Mouse (Mus musculus): ENCODE results near the gene Drg1.

Drg1 gene

DNA sequence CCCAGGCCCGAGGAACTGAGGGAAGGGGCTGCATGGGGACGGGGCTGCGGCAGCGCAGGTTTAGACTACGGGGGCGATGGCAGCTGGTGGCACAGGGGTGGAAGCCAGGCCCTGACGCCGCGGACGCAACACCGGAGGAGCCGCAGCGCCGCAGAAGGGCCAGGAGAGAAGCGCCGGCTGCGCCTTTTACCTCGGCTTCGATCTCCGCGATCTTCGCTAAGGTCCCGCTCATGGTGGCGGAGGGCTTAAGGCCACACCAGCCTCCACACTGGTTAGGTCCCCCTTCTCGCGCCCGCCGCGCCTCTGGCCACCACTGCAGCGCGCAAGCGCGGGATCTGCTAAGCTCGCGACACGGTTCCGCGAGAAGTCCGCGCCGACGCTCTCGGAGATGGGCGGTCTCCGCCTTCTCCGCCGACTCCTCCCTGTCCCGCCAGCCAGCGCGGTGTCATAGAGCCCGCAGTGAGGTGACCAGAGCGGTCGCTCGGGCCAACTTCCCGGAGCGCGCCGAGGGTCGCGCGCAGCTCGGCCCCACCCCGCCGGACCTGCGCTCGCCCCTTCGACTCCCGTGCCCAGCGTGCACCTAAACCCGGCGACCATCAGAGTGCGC, at the start of gene Drg1:
Drg1 (minus strand) TSS at position 337 of the 607 bp plus-strand sequence.
- DNase-seq (ENCODE audit: low read depth, low spot score) = peak; percentile 94

DNA sequence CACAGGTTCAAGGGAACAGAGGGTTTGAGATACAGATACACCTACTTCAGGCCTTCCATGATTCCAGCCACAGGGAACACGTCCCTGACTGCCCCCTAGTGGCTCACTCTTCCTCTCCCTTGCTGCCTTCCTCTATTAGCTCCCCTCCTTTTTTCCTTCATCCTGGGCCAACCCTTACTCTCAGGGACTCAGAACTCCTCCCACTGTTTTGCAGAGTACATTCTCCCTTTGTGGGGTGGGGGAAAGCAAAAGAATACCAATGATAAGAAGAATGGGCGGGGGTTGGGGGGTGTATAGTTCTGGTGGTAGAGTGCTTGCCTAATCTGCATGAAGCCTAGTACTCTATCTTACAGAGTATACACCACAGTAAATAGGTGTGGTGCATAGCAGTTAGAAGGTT, 47.9 kb upstream of the Drg1 start:
- peak; percentile 50 for DNase-seq (ENCODE audit: low read depth, low spot score)

DNA sequence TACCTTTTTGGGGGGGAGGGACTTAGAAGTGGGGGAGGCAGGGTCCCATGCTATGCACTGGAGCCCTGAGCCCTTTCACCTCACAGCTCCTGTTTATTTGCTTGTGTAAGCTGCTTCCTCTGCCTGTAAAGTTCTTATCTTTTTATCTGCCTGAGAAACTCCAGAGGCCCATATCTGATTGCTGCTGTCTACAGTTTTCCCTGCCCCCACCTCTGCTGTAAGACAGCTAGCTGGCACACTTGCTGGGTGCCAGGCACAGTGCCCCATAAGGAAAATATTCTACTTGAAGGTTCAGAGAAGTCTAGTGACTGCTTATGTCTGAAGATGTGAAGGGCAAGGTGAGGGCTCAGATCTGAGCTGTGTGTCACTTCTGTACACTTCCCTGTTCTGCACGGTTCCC, 47.1 kb upstream of the Drg1 start:
- DNase-seq (ENCODE audit: low read depth, low spot score) = peak; percentile 72

DNA sequence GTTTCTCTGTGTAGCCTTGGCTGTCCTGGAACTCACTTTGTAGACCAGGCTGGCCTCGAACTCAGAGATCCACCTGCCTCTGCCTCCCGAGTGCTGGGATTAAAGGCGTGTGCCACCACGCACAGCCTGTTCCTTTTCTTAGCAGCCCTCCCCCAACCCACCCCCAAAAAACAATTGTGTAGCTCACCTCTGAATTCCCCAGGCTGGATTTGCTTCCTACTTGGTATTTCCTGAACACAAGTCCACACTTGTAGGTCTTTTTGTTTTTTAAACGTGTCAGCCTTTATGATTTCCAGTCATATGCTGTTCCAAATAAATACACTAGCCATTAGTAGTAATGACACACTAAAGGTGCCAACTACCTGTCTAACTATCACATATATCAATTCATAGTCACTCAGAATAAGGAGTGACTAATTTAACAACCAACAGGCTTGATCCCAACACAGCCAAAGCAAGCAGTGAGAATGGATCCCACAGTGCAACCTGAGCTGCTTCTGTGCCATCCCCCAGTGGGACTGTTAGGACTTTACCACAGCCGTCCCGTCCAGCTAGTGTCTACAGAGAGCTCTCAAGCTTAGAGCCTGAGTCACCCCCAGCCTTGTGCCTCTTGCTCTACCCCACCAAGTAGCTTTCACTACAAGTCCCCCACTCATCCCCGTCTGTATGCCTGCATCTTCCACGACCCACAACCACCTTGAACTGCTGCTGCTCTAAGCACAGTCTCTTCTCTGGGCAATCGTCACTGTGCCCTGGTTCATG, 45.6 kb upstream of the Drg1 start:
- no peak for DNase-seq (ENCODE audit: low read depth, low spot score)

DNA sequence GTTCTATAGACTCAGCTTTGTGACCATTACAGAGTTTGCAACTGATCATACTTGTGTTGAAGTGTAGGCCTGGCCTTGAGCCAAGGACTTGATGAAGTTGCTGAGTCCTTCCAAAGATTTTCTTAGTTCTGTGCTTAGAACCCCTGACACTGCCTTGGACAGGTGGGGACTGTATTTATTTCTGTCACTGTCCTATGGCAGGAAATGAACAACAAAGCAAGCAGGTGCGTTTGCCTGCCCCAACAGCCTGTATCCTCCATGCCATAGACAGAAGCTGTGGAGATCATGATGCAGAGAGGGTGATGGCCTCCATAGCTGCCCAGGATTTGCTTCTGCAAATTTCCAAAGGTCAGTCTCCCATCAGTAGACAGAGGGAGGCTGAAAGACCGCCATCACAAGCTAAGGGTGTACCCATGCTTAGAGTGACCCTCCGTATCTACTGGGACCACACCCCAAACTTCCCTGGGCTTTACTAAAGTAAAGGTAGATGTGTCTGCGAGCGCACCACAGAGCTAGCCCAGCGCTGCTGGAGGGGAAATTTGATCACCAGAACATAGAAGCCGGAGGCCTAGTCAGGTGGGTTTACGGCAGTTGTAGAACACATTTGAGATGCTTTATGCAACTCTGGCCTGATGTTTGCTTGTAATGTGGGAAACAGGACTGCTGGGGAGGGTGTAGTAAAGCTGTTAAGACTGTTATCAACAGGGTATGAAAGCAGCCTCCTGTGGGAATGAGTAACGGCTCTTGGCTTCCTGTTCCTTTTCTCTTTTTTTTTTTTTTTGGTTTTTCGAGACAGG, 44.8 kb upstream of the Drg1 start:
- no peak for DNase-seq (ENCODE audit: low read depth, low spot score)

DNA sequence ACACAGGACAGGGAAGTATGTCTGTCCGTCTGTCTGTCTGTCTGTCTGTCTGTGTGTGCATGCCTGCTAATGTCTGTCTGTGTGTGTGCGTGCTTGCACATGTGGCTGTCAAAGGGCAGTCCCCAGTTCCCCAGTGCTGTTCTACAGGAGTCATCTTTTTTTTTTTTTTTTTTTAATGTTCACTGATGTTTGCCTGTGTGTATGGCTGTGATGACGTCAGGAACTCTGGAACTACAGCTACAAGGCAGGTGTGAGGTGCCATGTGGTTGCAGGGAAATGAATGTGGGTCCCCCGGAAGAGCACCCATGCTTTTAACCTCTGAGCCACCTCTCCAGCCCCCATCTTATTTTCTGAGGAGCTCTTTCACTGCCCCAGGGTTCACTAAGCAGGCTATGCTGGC, 43.7 kb upstream of the Drg1 start:
- DNase-seq (ENCODE audit: low read depth, low spot score) = peak; percentile 67

DNA sequence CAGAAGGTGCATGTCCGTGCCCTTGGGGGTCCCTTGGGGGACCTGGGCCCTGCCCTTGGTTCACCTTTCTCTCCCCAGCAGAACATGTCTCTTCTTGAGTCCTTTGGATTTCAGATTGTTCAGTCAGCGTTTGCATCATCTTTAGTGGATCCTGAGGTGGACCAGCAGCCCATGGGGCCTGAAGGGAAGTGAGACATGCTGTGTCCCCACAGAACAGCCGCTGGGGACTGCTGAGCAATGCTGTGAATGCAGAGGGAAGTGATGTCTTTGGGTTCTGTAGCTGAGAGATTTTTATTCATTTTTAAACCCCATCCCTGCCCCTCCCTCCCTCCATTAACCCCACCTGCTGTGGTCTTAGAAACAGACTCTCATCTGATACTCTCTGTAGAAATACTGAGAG, 41.7 kb upstream of the Drg1 start:
- DNase-seq (ENCODE audit: low read depth, low spot score) = no peak

DNA sequence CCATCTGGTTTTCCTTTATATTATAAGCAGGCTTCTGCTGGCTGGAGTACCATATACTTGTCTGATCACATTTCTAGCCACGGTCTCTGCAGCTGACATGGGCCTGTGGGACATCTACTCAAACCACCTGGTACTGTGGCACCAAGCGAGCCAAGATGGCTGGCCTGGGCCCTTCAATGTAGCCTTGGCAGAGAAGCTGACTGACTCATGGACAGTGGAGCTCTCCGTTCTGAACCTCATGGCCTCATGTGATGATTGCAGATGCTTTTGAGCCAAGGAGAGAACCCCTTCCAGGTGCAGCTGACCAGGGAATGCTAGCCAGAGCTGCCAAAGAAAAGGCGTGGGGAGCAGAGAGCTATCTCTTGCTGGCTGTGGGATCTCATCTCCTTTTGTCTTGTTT, 39.6 kb upstream of the Drg1 start:
- no peak for DNase-seq (ENCODE audit: low read depth, low spot score)

DNA sequence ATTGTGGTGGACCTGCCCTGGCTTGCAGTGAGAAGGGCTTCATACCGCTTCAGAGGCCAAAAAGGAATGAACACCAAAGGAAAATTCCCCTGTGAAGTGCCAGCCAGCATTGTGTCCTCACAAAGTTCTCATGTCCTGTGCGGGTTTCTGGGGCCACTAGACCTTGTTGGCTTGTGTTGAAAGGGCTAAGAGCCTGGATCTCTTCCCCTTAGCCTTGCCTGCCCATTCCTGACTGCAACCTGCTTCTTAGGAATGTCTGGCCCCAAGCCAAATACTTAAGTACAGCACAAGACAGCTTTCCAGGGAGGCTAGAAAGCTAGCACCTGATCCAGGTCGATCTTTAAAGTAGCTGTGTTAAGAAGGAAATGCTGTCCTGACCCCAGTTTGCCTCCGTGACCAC, 36.6 kb upstream of the Drg1 start:
- no peak for DNase-seq (ENCODE audit: low read depth, low spot score)

DNA sequence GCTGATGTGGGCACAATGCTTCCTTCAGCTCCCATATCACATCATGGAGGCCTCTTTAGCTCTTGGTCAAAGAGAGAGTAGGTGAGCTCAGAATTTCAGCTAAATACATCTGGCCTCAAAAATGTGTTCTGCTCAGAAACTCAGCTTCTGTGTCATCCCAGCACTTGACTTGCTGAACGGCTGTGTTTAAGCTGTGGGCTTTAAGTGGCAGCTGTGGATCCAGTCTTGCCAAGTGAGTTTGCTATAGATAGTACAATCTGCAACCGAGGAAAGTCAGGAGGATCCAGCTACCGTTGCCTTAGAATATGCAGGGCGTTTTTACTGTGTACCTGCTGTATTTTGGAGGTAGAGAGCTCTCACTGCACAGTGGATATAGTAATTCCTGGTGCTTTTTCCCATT, 36.2 kb upstream of the Drg1 start:
- DNase-seq (ENCODE audit: low read depth, low spot score) = no peak

DNA sequence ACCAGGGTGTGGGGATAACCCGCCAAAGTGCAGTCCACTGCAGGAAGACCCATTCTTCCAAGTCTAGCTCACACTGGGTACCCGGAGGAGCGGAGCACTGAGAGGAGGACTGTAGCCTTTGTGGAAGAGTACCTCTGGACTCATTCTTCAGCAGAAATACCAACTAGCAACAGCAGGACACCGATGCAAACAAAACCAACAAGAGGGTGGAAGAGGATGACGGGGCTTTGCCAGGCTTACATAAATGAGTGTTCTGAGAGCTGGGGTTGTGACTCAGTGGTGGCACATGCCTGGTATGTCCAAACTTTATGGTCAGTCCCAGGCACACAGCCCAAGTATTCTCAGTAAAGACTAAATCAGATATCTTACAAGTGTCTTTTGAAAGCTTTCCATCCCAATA, 34.9 kb upstream of the Drg1 start:
- DNase-seq (ENCODE audit: low read depth, low spot score) = no peak

DNA sequence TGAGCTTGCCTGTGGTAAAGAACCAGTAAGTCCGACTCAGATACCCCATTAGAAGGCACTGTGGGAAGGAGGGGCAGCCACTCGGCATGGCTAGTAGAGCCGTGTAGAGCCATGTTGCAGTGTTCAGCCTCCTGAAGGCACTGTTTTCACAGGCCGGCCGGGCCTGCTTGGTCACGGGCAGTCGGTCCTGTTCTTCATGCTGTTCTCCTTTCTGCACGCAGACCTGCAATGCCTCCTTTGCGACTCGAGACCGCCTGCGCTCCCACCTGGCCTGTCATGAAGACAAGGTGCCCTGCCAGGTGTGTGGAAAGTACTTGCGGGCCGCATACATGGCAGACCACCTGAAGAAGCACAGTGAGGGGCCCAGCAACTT, 32.6 kb upstream of the Drg1 start:
- DNase-seq (ENCODE audit: low read depth, low spot score) = no peak

DNA sequence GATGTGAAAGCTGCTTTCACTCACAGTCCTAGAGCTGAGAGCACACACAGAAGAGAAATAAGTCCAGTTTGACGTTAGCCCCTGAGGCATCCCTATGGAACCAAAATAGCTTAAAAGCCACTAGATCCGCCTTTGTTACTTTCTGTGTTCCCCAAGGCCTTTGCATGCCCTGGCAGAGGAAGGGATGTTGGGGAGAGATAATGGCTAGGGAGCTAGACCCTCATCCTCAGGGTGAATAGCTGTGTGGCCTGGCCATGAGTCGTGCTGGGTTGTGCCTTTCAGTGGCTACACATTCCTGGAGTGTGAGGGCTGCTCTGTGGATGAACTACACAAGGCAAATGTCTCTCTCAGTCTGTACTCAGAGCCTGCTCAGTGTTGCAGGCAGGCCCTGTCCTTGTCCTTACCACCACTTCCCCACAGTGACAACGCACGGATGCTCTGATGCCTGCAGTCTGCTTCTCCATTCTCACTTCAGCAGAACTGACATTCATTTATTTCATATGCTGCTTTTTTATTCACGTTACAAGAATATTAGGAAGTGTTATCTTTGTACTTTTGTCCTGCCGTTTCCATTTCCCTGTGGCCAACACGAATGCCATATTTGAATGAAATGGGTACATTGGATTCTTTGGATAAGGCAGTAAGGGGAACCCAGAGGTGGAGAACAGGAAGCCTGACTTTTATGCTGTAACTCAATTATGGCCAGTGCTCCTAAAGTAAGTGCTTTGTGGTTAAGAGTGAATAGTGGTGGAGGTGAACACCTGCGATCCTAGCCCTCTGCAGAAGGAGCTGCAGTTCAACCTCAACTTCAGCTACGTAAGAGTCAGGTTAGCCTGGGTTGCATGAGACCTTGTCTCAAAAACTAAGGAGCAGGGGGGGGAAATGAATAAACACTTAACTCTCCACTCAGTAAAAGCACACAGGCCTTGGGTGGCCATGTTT, 31.9 kb upstream of the Drg1 start:
- no peak for DNase-seq (ENCODE audit: low read depth, low spot score)

DNA sequence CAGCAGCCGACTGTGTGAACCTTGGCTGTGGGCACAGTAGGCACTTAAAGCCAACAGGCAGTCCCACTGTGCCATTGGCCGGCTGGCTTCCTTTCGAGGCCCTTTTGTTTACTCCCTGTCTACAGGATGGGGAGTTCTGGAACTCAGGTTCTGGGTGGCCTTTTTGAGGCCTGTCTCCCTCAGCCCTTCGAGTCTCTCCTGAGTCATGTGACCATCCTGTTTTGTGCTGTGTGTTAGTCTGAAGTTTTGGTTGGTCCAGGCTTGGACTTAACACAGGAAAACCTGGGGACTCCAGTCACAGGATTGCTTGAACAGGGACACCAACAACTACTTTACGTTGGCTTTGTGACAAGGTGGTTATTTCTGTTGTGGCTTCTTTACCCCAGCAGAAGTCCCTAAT, 29.8 kb upstream of the Drg1 start:
- DNase-seq (ENCODE audit: low read depth, low spot score) = no peak

DNA sequence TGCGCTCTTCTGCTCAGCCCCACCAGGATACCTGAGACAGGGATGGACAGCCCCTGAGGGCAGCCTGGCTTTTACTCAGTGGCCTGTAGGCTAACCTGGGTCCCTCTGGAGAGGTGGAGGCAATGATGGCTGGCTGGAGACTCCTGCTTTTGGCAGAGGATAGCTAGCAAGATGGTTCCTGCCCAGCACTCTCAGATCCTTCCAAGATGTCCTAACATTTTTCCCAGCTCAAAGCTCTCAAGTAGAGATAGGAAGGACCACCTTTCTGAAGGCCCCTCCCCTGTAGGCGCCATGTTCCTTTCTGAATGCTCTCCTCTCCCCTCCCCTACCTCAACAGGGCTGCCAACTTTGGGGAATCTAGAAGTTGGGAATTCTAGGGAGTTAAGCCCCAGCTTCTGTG, 28.4 kb upstream of the Drg1 start:
- no peak for DNase-seq (ENCODE audit: low read depth, low spot score)

DNA sequence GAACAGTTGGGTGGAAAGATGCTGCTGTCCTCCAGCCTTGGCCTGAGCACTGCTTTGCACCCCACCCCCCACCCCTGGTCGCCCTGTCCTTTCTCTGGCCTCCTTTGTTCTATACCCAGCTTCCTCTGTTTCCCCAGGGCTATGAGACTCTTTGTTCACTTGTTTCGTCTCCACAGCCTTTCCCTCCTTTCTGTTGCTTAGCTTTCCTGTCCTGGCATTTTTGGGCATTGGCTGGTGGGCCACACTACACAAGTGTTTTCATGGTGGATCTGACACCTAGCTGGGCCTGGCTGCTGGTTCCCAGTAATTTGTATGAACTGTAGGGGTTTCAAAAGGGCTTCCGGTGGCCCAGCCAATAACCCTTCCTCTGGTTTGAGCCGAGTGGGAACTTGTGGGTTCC, 27.1 kb upstream of the Drg1 start:
- no peak for DNase-seq (ENCODE audit: low read depth, low spot score)

DNA sequence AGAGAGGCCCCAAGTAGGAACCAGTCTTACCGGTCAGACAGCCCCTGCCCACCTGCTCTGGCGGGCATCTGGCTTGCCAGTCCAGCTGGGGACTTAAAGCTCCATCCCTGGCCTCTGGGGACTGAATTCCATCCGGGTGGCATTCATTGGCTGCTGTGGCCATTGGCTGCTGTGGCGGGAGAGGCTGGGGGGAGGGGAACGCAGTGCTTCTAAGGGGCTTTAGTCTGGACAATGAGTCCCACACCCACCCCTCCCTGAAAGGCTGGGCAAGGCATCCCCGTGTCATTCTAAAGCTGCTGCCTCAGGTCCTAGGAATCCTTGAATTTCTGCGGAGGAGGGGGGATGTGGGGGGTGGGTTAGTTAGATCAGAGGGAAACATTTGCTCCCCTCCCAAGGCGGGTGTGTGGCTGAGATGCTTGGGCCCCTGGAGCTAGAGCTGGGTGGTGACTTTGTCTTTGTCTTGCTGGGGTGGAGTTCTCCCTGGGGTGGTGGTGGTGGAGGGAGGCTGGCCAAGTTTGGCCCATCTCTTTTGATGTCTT, 26.6 kb upstream of the Drg1 start:
- DNase-seq (ENCODE audit: low read depth, low spot score) = no peak

DNA sequence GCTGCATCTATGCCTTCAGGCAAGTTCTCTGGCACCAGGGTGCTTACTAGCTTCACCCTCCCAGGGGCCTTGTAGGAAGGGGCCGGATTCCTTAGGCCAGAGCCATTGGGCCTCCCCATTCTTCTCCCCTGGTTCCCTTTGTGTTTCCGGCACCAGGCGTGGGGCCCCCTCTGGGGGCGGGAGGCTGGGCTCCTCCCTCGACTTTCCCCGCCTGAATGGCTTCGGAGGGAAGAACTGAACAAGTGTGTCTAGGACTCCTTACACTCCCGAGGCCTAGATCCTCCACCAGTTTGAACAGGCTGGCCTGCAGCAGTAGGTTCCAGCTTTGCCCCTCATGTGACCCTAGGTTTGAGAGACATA, 25.8 kb upstream of the Drg1 start:
- DNase-seq (ENCODE audit: low read depth, low spot score) = peak; percentile 55

DNA sequence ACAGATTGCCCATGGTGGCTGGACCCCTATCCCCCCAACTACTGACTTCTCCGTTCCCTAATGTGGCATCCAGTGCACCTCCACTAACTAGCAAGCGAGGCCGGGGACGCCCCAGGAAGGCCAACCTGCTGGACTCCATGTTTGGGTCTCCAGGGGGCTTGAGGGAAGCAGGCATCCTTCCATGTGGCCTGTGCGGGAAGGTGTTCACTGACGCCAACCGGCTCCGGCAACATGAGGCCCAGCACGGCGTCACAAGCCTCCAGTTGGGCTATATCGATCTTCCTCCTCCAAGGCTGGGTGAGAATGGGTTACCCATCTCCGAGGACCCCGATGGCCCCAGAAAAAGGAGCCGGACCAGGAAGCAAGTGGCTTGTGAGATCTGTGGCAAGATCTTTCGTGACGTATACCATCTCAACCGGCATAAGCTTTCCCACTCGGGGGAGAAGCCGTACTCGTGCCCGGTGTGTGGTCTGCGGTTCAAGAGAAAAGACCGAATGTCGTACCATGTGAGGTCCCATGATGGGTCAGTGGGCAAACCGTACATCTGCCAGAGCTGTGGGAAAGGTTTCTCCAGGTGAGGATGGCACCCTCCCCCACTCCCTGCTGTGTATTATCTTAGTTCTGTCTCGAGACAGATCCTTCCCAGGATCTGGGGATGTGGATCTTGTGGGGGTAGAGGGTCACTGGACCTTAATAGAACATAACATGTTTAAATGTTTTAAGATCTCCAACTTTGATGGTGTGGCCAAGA, 25.3 kb upstream of the Drg1 start:
- DNase-seq (ENCODE audit: low read depth, low spot score) = peak; percentile 68

DNA sequence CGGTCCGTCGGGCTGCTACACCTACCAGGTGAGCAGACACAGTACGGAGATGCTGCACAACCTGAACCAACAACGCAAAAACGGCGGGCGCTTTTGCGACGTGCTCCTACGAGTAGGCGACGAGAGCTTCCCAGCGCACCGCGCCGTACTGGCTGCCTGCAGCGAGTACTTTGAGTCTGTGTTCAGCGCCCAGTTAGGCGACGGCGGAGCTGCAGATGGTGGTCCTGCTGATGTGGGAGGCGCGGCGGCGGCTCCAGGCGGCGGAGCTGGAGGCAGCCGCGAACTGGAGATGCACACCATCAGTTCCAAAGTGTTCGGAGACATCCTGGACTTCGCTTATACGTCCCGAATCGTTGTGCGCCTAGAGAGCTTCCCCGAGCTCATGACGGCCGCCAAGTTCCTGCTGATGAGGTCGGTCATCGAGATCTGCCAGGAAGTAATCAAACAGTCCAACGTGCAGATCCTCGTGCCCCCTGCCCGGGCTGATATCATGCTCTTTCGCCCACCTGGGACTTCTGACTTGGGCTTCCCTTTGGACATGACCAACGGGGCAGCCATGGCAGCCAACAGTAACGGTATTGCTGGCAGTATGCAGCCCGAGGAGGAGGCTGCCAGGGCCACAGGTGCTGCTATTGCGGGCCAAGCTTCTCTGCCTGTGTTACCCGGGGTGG, 24.6 kb upstream of the Drg1 start:
- DNase-seq (ENCODE audit: low read depth, low spot score) = peak; percentile 66
